Mouse (Mus musculus): Measurements from ENCODE around the gene Gm10944.

The Gm10944 gene

GRCm38 (mm10) chr10:10681048-10681447 lies at the start of gene Gm10944:
Gene Gm10944 (plus strand): TSS chr10:10681348.
- no peak for DNase-seq (ENCODE audit: low read depth, low spot score)

- DNase-seq (ENCODE audit: low read depth, low spot score) = no peak
These were observed 25.2 kb upstream of the Gm10944 start for GRCm38 (mm10) chr10:10655991-10656390.

GRCm38 (mm10) chr10:10656621-10657020 lies 24.5 kb upstream of the Gm10944 start:
- DNase-seq (ENCODE audit: low read depth, low spot score) = no peak

GRCm38 (mm10) chr10:10659161-10659560 lies 22.0 kb upstream of the Gm10944 start:
- no peak for DNase-seq (ENCODE audit: low read depth, low spot score)

- DNase-seq (ENCODE audit: low read depth, low spot score) = no peak
These were observed 21.2 kb upstream of the Gm10944 start for GRCm38 (mm10) chr10:10659976-10660375.

GRCm38 (mm10) chr10:10688907-10689667 lies 7.9 kb downstream of the Gm10944 start:
- peak; percentile 17 for DNase-seq (ENCODE audit: low read depth, low spot score)

- DNase-seq (ENCODE audit: low read depth, low spot score) = no peak
These were observed 8.6 kb downstream of the Gm10944 start for GRCm38 (mm10) chr10:10689668-10690223.

- no peak for DNase-seq (ENCODE audit: low read depth, low spot score)
These were observed 16.3 kb downstream of the Gm10944 start for GRCm38 (mm10) chr10:10697497-10697896.

- no peak for DNase-seq (ENCODE audit: low read depth, low spot score)
These were observed 19.8 kb downstream of the Gm10944 start for GRCm38 (mm10) chr10:10700903-10701302.

- no peak for DNase-seq (ENCODE audit: low read depth, low spot score)
These were observed 20.2 kb downstream of the Gm10944 start for GRCm38 (mm10) chr10:10701326-10701725.

GRCm38 (mm10) chr10:10708031-10708430 lies 26.9 kb downstream of the Gm10944 start:
- no peak for DNase-seq (ENCODE audit: low read depth, low spot score)

- no peak for DNase-seq (ENCODE audit: low read depth, low spot score)
These were observed 29.2 kb downstream of the Gm10944 start for GRCm38 (mm10) chr10:10710359-10710758.

- DNase-seq (ENCODE audit: low read depth, low spot score) = no peak
These were observed 29.7 kb downstream of the Gm10944 start for GRCm38 (mm10) chr10:10710837-10711236.

- no peak for DNase-seq (ENCODE audit: low read depth, low spot score)
These were observed 45.4 kb downstream of the Gm10944 start for GRCm38 (mm10) chr10:10726501-10726900.
